Mouse (Mus musculus) MEL (cell line): ENCODE data around the gene Celf2. TPM values are rescaled to one million over a fixed set of nuclear protein-coding genes. Genes with fewer than 3 reads are reported as not detected.

Experiments
- DNase-seq: peaks from one replicate; pipeline ENCODE4 v3.0.0; 2011; ENCODE audit warnings: low read depth, low spot score
- H3K27ac ChIP-seq: 2 replicates; pipeline ENCODE4 v1.5.1; 2012; ENCODE audit warnings: low read depth, mild to moderate bottlenecking, control low read depth, low read length, moderate library complexity; ENCODE audit not compliant: control insufficient read depth
- H3K27me3 ChIP-seq, 2 experiments: fragments of 150-350 bp in 1 of 2; sonication (generic) in 1 of 2; 2 replicates each; pipeline ENCODE4 v1.6.1; 2012; ENCODE audit warnings: low read length in 2 of 2, mild to moderate bottlenecking in 2 of 2, improper control_type of control experiment in 1 of 2, moderate library complexity in 1 of 2; ENCODE audit not compliant: insufficient read depth in 2 of 2, control insufficient read depth in 1 of 2
- H3K36me3 ChIP-seq, 2 experiments: 2 replicates each; pipeline ENCODE4 v1.6.1; 2012 to 2014; ENCODE audit warnings: low read length in 2 of 2, improper control_type of control experiment in 1 of 2, inconsistent platforms in 1 of 2, mild to moderate bottlenecking in 1 of 2; ENCODE audit not compliant: insufficient read depth in 2 of 2, control insufficient read depth in 1 of 2
- H3K4me1 ChIP-seq, 2 experiments: fragments of 150-350 bp in 1 of 2; sonication (generic) in 1 of 2; 2 replicates each; pipeline ENCODE4 v1.6.1; 2012; ENCODE audit warnings: low read length in 2 of 2, improper control_type of control experiment in 1 of 2, mild to moderate bottlenecking in 1 of 2; ENCODE audit not compliant: insufficient read depth in 2 of 2, control insufficient read depth in 1 of 2
- H3K4me3 ChIP-seq, 2 experiments: fragments of 150-350 bp in 1 of 2; sonication (generic) in 1 of 2; 2 replicates each; pipeline ENCODE4 v1.5.1; 2012; ENCODE audit warnings: low read depth in 2 of 2, low read length in 2 of 2, mild to moderate bottlenecking in 2 of 2, moderate library complexity in 2 of 2, control low read depth in 1 of 2, improper control_type of control experiment in 1 of 2; ENCODE audit not compliant: control insufficient read depth in 1 of 2, insufficient read depth in 1 of 2
- H3K79me2 ChIP-seq: 2 replicates; pipeline ENCODE4 v1.6.1; 2012; ENCODE audit warnings: mild to moderate bottlenecking, low read length, moderate library complexity; ENCODE audit not compliant: control insufficient read depth, poor library complexity, insufficient read depth
- H3K9ac ChIP-seq: 2 replicates; pipeline ENCODE4 v1.6.1; 2012; ENCODE audit warnings: low read depth, mild to moderate bottlenecking, control low read depth, low read length, moderate library complexity; ENCODE audit not compliant: control insufficient read depth, poor library complexity, severe bottlenecking
- H3K9me3 ChIP-seq: fragments of 150-350 bp; sonication (generic); replicated peaks from 2 replicates; pipeline ENCODE4 v1.6.1; 2012; ENCODE audit warnings: mild to moderate bottlenecking, low read length, improper control_type of control experiment, moderate library complexity; ENCODE audit not compliant: insufficient read depth
- BHLHE40 ChIP-seq: IDR thresholded peaks from 2 replicates; pipeline ENCODE4 v1.6.1; 2012; ENCODE audit warnings: low read depth, mild to moderate bottlenecking, inconsistent platforms, low read length, improper control_type of control experiment, borderline replicate concordance
- CHD2 ChIP-seq: IDR thresholded peaks from 2 replicates; pipeline ENCODE4 v1.6.1; 2011; ENCODE audit warnings: low read length, improper control_type of control experiment
- CTCF ChIP-seq, 3 experiments: IDR thresholded peaks in 2 of 3; conservative IDR thresholded peaks in 1 of 3; 2 replicates each; pipeline ENCODE4 v1.5.1; 2011 to 2012; ENCODE audit warnings: low read length in 3 of 3, low read depth in 2 of 3, mild to moderate bottlenecking in 2 of 3, improper control_type of control experiment in 1 of 3, inconsistent platforms in 1 of 3, mixed read lengths in 1 of 3, moderate library complexity in 1 of 3; ENCODE audit not compliant: control insufficient read depth in 1 of 3, insufficient read depth in 1 of 3, poor library complexity in 1 of 3, severe bottlenecking in 1 of 3
- ELF1 ChIP-seq: IDR thresholded peaks from 2 replicates; pipeline ENCODE4 v1.6.1; 2014; ENCODE audit warnings: low read depth, mild to moderate bottlenecking, inconsistent platforms, low read length, improper control_type of control experiment, moderate library complexity
- ETS1 ChIP-seq: IDR thresholded peaks from 2 replicates; pipeline ENCODE4 v1.6.1; 2012; ENCODE audit warnings: low read depth, mild to moderate bottlenecking, inconsistent platforms, low read length, improper control_type of control experiment, moderate library complexity
- JUND ChIP-seq: IDR thresholded peaks from 2 replicates; pipeline ENCODE4 v1.6.1; 2011; ENCODE audit warnings: low read depth, mild to moderate bottlenecking, improper control_type of control experiment, low read length
- KAT2A ChIP-seq: conservative IDR thresholded peaks from 2 replicates; pipeline ENCODE4 v1.6.1; 2012; ENCODE audit warnings: low read depth, low read length, improper control_type of control experiment, inconsistent platforms
- MAZ ChIP-seq: IDR thresholded peaks from 2 replicates; pipeline ENCODE4 v1.6.1; 2012; ENCODE audit warnings: low read depth, mild to moderate bottlenecking, inconsistent platforms, low read length, improper control_type of control experiment
- MEF2A ChIP-seq: IDR thresholded peaks from 2 replicates; pipeline ENCODE4 v1.6.1; 2014; ENCODE audit warnings: low read depth, mild to moderate bottlenecking, inconsistent platforms, low read length, improper control_type of control experiment; ENCODE audit not compliant: poor library complexity, insufficient replicate concordance, severe bottlenecking; ENCODE audit errors: extremely low read depth
- NELFE ChIP-seq: IDR thresholded peaks from 2 replicates; pipeline ENCODE4 v1.6.1; 2011; ENCODE audit warnings: low read depth, low read length, improper control_type of control experiment
- NRF1 ChIP-seq: IDR thresholded peaks from 2 replicates; pipeline ENCODE4 v1.6.1; 2014; ENCODE audit warnings: low read depth, mild to moderate bottlenecking, inconsistent platforms, low read length, improper control_type of control experiment, moderate library complexity; ENCODE audit not compliant: poor library complexity, insufficient read depth, severe bottlenecking
- POLR2AphosphoS5 ChIP-seq: IDR thresholded peaks from 2 replicates; pipeline ENCODE4 v1.6.1; 2012; ENCODE audit warnings: low read depth, borderline replicate concordance, mild to moderate bottlenecking, inconsistent platforms, low read length, moderate library complexity, mixed read lengths
- RAD21 ChIP-seq: IDR thresholded peaks from 2 replicates; pipeline ENCODE4 v1.6.1; 2011; ENCODE audit warnings: mild to moderate bottlenecking, low read depth, low read length, improper control_type of control experiment
- RCOR1 ChIP-seq: IDR thresholded peaks from 2 replicates; pipeline ENCODE4 v1.6.1; 2012; ENCODE audit warnings: low read depth, mild to moderate bottlenecking, inconsistent platforms, low read length, improper control_type of control experiment
- TAL1 ChIP-seq: IDR thresholded peaks from 2 replicates; pipeline ENCODE4 v1.6.1; 2012; ENCODE audit warnings: mild to moderate bottlenecking, inconsistent platforms, low read length, moderate library complexity, mixed read lengths
- TBP ChIP-seq: IDR thresholded peaks from 2 replicates; pipeline ENCODE4 v1.8.0; 2011; ENCODE audit warnings: low read depth, low read length, improper control_type of control experiment
- ZKSCAN1 ChIP-seq: IDR thresholded peaks from 2 replicates; pipeline ENCODE4 v1.6.1; 2012; ENCODE audit warnings: low read depth, mild to moderate bottlenecking, inconsistent platforms, low read length, improper control_type of control experiment, moderate library complexity
- ZMIZ1 ChIP-seq: IDR thresholded peaks from 2 replicates; pipeline ENCODE4 v1.6.1; 2012; ENCODE audit warnings: low read depth, mild to moderate bottlenecking, inconsistent platforms, low read length, improper control_type of control experiment, moderate library complexity
- ZNF384 ChIP-seq: IDR thresholded peaks from 2 replicates; pipeline ENCODE4 v1.6.1; 2012; ENCODE audit warnings: low read depth, mild to moderate bottlenecking, inconsistent platforms, low read length, improper control_type of control experiment
- polyA plus RNA-seq, 2 experiments: library from polyadenylated mRNA; stranded (reverse) in 1 of 2; unstranded in 1 of 2; fragments of >175 nt in 1 of 2; fragments of >200 nt in 1 of 2; gene quantifications; 2 replicates each; pipeline versions ENCODE4 v1.2.1 to v1.2.4; 2012; ENCODE audit warnings: low replicate concordance in 2 of 2, low read depth in 1 of 2; ENCODE audit not compliant: insufficient read length in 2 of 2, insufficient read depth in 1 of 2, missing spikeins in 1 of 2
- total RNA-seq: library from RNA; depleted of rRNA; stranded (reverse); fragments of 300-350 nt; gene quantifications from 2 replicates; pipeline ENCODE4 v1.2.3, GENCODE M21; 2012

Celf2 gene
- total and polyA plus RNA-seq, 3 experiments, result 8.9 to 16.7 TPM; not detected in 1

DNA sequence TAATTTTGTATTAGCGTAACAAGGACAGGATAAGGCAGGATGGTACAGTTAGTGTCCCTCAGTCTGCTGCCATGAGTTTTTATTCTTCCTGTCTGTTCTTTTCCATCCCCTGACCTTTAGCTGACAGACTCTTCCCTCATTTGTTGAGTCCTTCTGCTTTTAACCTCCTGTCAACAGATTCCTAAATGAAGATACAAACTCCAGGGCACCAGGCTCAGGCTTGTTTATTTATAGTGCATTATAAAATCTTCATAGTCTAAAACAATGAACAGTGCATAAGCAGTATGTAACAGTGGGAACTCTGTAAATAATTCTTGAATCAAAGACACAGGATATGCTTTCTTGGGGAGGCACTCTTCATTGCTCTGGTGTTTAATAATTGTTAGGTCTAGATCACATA is 131.5 kb downstream of the Celf2 start:
- Histone ChIP-seq H3K27ac (no peak overlapping the region), H3K36me3 (no peaks in the 10 kb centered on the region)
- no peak for TF ChIP-seq NRF1
- no peak for TF ChIP-seq JUND
- no peak for TF ChIP-seq RAD21
- no peak for TF ChIP-seq NELFE
- TF ChIP-seq TAL1, result no peak
- TF ChIP-seq CHD2, result no peak
- TF ChIP-seq ZNF384, result no peak
- no peak for TF ChIP-seq ETS1
- TF ChIP-seq TBP, result no peak
- TF ChIP-seq KAT2A, result no peak
- no peak for TF ChIP-seq ELF1
- no peak for TF ChIP-seq ZKSCAN1
- no peak for TF ChIP-seq MEF2A
- TF ChIP-seq BHLHE40, result no peak
- TF ChIP-seq, all 39 proteins: peak for 0
- Histone ChIP-seq H3K79me2 (no peaks in the 10 kb centered on the region), H3K27me3 (no peaks in the 10 kb centered on the region), H3K4me3 (no peak overlapping the region), H3K9me3 (no peaks in the 10 kb centered on the region), H3K4me1 (no peaks in the 10 kb centered on the region), H3K9ac (no peak overlapping the region)
- DNase-seq, result no peak

GRCm38 (mm10) chr2:7367738-7368137 is 141.6 kb downstream of the Celf2 start:
- H3K79me2 ChIP-seq, result no peaks in the 10 kb centered on the region
- H3K9ac ChIP-seq, result no peak overlapping the region
- no peak for DNase-seq
- H3K9me3 ChIP-seq, result no peaks in the 10 kb centered on the region
- H3K36me3 ChIP-seq, result no peaks in the 10 kb centered on the region
- no peaks in the 10 kb centered on the region for H3K4me1 ChIP-seq
- no peak overlapping the region for H3K4me3 ChIP-seq
- TF ChIP-seq POLR2AphosphoS5 (no peak), CTCF (IDR thresholded peaks at IDR 0.05 in 2 of 3, conservative IDR thresholded peaks at IDR 0.05 in 1 of 3; ENCODE audit: control insufficient read depth in 1 of 3, insufficient read depth in 1 of 3, low read depth in 2 of 3, low read length in 3 of 3, poor library complexity in 1 of 3, severe bottlenecking in 1 of 3) (no peak), MAZ (no peak), ZMIZ1 (no peak), RCOR1 (no peak), NELFE (no peak), JUND (no peak)
- H3K27me3 ChIP-seq, result no peaks in the 10 kb centered on the region
- H3K27ac ChIP-seq, result no peak overlapping the region
